Mouse (Mus musculus) natural killer cell, adult 2 months (primary cell): ENCODE data around the gene Mettl7b.
"Not testable (repeated sequence)": the region's sequence is repeated elsewhere in the genome, so short reads cannot be mapped to it uniquely, and the experiment has no call there.

Experiments
- DNase-seq, 2 experiments: peaks; one replicate each; pipeline ENCODE4 v3.0.0; 2022; ENCODE audit warnings: low spot score in 2 of 2

Gene Mettl7b

DNA sequence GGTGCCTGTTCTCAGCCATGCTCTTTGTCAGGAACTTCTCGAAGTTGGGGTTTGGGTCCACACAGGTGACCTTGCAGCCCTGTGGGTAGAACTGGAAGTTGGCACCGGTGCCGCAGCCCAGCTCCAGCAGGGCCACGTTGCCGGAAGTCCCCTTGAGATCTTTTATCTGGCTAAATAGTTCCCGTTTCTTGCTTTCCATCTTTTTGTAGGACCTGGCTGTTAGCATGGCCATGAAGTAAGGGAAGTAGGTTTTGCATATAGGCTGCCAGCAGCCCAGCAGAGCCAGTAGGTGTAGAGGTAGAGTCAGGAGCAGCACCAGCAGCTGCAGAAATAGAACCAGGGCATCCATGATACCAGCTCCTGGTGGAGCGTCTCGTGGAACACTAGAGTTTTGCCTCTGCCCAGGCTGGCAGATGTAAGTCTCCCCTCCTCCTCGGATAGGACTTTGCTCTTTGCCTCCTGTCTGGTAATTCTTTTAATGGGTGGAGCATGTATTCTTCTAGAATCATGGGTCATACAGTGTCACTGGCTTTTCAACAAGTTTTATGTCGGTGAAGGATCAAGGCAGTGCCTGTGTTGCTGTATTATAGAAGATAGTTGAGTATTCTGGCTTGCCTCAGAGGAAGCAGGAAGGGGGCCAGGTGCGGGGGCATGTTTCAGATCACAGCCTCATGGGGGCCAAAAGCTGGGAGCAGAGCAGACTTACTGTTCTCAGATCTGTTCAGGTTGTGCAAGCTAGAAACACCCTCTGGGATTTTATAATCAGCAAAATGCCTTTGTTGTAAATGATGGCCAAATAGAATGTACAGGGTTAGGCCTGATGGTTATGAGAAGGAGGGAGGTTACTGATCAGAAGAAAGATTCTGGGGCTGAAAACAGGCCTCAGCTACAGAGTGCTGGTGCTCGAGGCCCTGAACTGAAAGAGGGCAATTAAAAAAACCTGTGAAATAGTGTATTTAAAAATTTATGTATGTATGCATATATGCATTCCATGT, at the start of gene Mettl7b:
TSS of gene Mettl7b (minus strand) at position 399 of the 995 bp plus-strand sequence.
- no peak for DNase-seq

DNA sequence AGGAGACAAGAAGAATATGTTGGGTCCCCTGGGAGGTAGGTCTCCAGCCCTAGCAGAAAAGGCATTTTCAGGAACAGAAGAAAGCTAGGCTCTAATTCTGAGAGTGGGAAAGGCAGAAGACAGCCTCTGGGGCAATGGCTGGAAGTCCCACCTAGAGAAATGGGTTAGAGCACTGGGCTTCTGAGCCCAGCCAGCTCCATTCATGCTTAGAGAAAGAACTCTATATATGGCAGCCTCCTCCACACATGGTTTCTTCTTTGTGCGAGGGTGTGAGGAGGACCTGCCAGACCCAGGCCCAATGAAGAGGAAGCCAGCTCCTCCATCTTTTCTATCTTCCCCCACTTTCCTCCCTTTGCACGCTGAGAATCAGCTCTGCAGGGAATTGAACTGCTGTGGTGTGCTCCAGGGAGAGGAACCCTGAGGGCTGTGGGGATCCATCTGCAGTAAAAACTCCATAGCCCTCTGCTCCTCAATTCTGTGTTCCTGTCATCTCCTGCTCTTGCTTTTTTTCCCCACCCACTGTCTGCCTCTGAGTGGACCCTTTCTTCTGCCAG, 49.6 kb upstream of the Mettl7b start, which contains the start of gene Olfr763:
TSS of gene Olfr763 (plus strand) at position 504 of the 554 bp plus-strand sequence.
- DNase-seq = no peak

DNA sequence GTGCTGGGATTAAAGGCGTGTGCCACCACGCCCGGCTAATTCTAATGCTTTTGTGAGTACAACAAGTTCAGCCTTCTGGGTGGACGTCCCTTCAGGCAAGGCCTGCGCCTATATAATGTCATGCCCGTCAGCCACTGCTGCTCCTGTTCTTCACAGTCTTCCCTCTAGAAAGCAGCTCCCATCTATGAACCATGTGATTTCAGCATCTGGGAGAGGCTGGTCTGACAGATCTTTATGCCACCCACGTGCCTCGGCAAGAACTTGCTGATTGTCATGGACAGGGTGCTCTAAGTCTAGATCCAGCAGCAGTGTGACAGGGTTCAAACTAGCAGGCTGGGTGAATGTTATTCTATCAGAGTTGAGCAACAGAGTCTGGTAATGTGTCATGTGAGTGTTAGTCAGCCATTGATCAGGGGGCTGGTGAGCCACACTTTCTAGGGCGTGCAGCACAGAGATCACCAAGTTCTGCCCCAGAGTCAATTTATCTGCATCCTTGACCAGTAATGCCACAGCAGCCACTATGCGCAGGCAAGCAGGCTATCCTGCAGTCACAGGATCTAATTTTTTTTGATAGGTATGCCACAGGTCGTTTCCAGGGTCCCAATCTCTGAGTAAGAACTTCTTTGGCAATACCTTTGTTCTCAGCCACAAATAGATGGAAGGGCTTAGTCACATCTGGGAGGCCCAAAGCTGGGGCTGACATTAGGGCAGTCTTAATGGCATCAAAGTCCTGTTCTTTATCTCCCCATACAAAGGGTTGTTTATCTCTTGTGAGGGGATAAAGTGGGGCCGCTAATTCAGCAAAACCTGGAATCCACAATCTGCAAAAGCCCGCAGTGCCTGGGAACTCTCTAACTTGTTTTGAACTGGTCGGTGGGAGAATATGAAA, 43.5 kb upstream of the Mettl7b start:
- DNase-seq = no peak

DNA sequence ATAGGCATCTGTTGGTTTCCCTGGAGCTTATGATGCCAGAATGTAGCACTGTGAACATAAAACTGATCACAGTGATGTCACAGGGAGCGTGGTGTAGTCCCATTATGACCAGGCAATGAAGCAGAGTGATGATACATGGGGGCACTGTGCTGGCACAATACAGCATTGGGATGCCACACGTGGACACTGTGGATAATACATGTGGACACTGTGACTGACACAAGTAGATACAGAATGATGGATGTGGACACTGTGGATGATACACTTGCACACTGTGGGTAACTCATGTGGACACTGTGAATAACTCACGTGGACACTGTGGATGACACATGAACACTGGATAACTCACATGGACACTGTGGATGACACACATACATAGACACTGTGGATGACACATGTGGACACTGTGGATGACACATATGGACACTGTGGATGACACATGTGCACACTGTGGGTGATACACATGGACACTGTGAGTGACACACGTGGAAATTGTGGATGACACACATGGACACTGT, 35.8 kb upstream of the Mettl7b start:
- DNase-seq = no peak

DNA sequence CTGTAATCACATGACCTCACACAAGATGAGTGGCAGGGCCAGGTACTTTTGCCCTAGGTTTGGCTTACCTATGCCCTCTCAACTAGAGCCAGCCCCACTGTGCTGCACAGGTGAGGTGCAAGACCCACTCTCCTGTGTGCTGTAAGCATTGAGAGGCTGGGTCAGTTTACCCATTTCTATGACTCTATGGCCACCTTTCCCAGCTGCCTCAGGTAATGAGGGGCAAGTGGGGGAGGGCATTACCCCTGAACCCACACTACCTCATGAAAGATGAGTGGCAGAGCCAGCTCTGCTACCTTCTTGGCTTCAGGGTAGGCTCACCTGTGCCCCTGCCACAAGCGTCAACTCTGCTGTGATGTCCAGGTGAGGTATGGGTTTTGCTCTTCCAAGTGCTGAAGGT, 35.0 kb upstream of the Mettl7b start:
- no peak for DNase-seq

DNA sequence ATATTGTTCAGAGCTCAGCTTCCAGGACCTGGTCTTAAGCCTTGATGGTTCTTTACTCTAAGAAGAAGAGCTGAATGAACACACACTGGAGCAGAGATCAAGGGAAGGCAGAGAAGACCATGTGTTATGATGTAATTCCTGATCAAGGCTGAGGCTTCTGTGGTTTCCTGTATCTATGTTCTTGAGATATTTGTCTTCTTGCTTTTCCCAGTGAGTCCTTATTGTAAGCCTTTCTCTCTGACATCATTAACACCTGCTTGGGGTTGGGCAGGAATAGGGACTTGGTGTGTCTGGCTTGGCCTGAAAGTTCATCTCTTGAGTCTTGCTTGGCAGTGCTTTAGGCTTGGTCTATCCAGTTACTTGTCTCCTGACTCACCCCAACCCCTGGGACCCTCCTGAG, 30.2 kb upstream of the Mettl7b start:
- peak; percentile 2 to 35 for DNase-seq

DNA sequence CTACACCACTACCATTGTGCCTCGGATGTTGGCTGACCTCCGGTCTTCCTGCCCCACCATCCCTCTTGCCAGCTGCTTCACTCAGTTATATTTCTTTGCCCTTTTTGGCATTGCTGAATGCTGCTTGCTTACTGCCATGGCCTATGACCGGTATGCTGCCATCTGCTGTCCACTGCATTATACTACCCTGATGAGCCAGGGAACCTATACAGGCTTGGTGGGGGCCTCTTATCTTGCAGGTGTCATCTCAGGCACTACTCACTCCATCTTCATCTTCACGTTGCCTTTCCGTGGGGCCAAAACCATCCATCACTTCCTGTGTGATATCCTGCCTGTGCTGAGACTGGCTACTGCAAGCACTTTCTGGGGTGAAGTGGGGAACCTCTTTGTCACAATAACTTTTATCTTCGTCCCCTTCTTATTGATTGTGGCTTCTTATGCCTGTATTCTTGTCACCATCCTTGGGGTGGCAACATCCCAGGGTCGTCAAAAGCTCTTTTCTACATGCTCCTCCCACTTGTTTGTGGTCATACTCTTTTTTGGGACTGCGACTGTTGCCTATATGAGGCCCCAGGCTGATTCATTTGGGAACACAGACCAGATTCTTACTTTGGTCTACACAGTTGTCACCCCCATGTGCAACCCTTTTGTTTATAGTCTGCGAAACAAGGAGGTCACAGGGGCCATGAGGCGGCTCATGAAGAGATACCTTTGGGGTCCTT, 29.5 kb upstream of the Mettl7b start:
- DNase-seq = not testable (repeated sequence)

DNA sequence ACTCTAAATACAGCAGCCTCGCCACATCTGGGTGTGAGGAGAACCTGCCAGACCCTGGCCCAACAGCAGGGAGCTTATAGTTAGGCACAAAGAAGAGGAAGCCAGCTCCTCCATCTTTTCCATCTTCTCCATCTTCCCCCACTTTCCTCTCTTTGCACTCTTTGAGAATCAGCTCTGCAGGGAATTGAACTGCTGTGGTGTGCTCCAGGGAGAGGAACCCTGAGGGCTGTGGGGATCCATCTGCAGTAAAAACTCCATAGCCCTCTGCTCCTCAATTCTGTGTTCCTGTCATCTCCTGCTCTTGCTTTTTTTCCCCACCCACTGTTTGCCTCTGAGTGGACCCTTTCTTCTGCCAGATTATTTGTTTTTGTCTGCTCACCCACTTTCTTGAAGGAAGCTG, 28.3 kb upstream of the Mettl7b start, which contains the start of gene Olfr9:
TSS of gene Olfr9 (plus strand) at position 301 of the 400 bp plus-strand sequence.
- DNase-seq = not testable (repeated sequence)

DNA sequence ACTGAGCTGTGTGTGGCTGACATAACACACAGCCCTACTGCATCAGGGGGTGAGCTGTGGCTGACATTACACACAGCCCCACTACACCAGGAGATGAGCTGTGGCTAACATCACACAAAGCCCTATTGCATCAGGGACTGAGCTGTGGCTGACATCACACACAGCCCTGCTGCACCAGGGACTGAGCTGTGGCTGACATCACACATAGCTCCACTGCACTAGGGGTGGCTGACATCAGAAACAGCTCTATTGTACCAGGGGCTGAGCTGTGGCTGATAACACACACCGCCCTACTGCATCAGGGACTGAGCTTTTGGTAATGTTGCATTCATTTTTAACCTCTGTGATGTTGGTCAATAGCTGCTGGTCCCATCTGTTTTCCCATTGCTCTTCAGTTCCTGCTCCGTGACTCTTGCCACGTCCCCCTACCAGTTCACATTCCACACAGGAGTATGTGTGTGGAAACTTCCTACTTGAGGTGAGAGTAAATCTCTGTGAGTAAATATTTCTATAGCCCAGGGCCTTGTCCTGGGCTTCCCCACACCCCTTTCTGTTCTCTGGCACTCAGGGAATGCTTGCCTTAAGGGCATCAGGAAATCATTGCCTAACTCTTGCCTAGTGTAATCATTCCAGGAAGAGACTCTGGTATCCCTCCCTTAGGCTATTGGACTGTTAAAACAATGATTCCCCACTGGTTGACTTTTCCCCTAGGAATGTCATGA, 20.0 kb upstream of the Mettl7b start:
- no peak for DNase-seq

DNA sequence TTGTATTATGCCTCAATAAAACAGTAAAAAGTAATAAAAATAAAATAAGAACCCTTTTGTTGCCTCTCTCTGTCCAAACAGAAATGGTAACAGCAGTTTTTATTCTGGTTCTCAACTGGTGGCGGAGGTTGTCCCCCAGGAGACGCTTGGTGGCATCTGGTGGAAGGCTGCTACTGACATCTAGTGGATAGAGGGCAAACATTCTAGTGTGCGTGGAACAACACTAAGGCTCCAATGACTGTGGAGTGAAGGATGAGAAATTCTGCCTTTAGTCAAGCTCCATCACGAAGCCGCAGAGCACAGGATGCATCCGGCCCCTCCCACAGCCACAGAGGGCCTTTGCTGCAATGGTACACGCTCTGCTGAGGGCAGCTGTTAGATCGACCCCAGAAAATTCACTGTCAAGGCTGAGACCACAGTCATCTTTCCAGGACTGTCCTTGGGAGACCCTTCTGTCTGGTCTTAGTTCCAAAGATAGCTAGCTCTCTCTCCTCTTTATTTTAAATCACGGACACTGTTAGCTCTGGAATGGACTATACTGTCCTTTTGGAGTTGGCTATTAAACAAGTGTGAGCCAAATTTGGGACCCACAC, 16.8 kb upstream of the Mettl7b start:
- no peak for DNase-seq

DNA sequence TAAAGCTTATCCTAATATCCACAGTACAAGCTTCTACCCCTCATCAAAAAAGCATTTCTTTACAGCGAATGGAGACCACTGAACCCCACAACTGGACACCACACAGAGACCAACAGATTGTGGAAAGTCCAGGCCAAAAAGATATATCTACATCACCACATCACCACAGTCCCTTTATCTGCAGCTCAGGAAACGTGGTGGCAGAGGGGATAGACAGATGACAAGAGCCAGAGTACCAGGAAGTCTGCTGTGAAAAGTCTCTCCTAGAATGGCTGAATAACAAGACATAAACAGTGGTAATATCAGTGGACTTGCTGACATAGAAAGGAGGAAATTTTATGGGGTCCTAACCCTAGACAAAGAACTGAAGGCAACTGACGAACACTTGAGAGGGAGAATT, 15.6 kb upstream of the Mettl7b start:
- no peak for DNase-seq

DNA sequence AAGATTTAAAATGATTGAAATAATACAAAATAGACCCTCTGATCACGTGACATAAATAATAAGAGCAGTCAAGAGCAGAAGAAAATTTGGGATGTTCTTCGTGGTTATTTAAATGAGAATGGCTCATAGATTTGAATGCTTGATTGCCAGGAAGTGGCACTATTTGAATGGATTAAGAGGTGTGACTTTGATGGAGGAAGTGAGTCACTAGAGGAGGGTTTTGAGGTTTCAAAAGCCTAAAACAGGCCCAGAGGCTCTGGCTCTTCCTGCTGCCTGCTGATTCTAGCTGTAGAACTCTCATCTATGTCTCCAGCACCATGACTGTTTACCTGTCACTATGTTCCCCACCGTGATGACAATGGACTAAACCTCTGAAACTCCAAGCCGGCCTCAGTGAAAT, 12.1 kb upstream of the Mettl7b start:
- no peak for DNase-seq

DNA sequence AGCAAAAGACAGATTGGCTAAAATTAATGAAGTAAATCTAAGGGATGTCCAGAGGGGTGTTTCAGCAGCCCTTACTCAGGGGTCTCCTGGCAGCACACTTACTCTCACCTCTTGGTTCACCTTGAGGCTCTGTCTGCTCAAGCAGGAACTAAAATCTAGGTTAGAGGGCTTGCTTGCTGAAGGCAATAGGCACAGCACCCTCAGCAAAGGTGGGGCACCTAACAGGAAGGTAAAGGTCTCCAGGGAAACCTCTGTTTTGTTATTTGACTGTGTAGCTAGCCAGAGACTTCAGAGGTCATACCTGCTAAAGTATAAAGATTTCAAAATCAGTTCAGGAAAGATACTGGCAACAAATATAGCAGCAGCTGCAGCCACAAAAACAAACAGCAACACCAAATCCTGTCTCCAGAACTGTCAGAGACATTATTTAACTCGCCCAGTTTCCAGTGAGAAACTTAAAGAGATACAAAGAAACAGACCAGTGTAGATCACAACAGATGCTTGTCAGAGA, 10.0 kb upstream of the Mettl7b start:
- no peak for DNase-seq

DNA sequence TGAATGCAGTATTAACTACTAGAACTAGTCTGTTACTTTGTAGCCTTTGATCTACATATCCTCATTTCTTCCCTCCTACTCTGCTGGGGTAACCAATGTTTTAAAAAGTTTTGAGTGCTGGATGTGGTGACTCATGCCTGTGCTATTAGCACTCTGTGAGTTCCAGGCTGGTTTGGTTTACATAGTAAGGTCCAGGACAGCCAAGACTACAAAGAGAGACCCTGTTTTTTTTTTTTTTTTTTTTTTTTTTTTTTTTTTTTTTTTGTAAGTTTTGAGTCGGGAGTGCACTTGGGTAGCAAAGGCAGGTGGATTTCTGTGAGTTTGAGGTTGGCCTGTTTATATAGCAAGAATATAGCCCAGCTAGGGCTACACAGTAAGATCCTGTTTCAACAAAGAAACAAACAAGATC, 7.6 kb upstream of the Mettl7b start:
- no peak for DNase-seq

DNA sequence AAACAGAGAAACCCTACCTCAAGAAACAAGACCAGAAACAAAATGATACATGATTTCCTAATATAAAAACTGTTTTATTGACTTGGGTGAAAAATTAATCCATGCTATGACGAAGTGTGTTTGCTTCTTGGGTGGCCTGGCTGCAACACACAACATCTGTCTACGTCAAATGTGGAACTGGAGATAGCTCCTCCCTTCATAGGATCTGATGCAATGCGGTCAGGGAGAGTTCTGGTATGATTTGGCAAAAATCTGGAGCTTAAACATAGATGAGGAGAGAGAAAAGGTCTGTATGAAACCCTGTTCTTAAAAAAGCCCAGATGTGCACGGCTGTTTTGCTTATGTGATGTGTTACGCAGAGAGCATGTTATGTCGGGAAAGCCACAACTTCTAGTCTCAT, 5.1 kb upstream of the Mettl7b start:
- DNase-seq = no peak

DNA sequence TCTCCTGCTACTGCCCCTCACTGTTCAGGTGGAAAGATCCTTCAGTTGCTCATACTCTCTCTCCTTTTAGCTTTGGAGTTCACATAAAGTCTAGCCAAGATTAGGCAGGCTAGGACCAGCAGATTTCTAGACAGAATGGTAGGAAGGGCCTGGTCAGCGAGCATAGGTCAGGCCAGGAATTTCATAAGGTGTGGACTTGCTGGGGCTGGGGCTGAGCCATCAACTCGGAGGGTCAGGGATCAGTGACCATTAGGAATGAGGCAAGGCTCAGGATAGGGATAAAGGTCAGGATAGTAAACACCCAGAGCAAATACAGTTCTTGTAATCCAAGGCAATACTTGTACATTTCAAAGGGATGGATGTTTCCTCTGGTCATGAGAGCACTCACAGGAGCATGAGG, 4.2 kb upstream of the Mettl7b start:
- DNase-seq = no peak

DNA sequence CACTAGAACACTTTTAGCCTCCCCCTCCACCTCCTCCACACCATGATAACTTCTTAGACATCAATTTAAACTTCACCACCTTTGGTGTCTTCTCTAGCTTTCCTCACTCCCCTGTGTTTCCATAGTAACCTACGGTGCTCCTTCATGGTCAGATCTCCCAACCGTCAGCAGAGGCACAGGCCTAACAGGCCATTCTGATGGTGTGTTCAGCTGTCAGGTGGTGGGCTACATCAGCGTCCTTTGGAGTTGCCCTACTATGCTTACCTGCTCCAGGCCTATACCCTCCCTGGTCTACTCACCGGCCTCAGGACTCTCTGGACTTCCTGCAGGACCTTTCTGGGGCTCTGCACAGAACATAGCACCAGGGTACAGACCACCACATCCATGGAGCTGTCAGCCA, 646 bp downstream of the Mettl7b start:
- DNase-seq = no peak

DNA sequence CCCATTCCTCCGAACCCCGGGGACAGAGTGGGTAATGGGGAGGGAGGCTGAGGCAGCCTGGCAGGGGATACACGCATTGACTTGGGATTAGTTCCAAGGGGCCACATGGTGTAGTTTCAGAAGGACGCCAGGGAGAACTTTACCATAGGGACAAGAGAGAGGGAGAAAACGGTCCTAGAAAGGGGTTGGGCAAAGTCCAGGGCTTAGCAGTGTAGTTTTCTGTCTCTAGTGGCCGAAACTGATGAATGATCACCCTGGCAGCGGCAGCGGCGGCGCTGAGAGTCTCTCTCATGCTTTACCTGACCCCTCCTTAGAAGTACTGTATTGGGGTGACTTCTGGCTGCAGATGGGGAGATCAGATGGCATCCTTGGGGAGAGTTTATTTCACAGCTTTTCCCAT, 2.4 kb downstream of the Mettl7b start:
- no peak for DNase-seq

DNA sequence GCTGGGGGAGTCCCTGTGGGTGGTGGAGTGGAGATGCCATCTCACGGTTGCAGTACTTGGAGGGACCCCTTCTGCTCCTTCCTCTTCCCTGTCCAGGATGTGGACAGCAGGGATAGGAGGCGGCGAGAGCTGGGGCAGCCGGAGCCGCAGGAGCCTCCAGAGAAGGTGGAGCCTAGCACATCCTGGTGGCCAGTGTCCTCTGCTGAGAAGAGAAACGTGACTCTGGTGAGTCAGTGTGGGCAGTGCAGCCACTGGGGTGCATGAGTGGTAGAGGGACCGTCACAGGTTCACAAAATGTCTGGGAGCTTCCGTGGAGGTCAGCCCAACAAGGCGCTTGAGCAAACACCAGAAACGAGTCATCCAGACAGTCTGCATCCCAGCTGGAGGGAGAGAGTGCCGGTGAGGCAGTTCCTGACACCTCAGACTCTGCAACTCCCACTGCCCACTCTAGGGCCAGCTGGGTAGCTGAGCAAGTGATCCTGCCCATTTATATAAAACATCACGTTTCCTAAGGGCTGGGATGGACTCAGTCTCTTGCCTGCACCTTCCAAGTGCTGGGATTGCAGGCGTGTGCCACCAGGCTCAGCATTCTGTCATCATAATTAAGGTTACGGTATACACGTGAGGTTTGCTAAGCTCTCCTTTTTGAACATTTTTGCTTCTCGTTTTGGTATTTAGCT, 10.4 kb downstream of the Mettl7b start:
- DNase-seq = no peak
